Mouse (Mus musculus) liver, adult 2 months (tissue): ENCODE data around the gene Il17f. TPM values are rescaled to one million over a fixed set of nuclear protein-coding genes. Genes with fewer than 3 reads are reported as not detected.
A peak's percentile ranks its signal among the peaks of the same experiment; 100 is the strongest.

ENCODE experiments used
- DNase-seq: peaks from one replicate; pipeline ENCODE4 v3.0.0-alpha.2; 2011; ENCODE audit warnings: low read depth, low spot score; ENCODE audit errors: extremely low read depth
- H3K27ac ChIP-seq: fragments of 200-500 bp; replicated peaks from 2 replicates; pipeline ENCODE4 v1.5.1; 2012; ENCODE audit warnings: low read depth, mild to moderate bottlenecking, control low read depth, inconsistent platforms, low read length; ENCODE audit not compliant: insufficient read depth
- H3K27me3 ChIP-seq: fragments of 200-500 bp; 2 replicates; pipeline ENCODE4 v1.6.1; 2012; ENCODE audit warnings: mild to moderate bottlenecking, moderate library complexity, low read length, inconsistent platforms; ENCODE audit not compliant: control insufficient read depth, insufficient read depth
- H3K36me3 ChIP-seq: fragments of 200-500 bp; 2 replicates; pipeline ENCODE4 v1.6.1; 2012; ENCODE audit warnings: low read length, inconsistent platforms; ENCODE audit not compliant: control insufficient read depth, insufficient read depth
- H3K4me1 ChIP-seq: fragments of 200-500 bp; 2 replicates; pipeline ENCODE4 v1.6.1; 2011; ENCODE audit warnings: low read length; ENCODE audit not compliant: control insufficient read depth, insufficient read depth
- H3K4me3 ChIP-seq: fragments of 200-500 bp; 2 replicates; pipeline ENCODE4 v1.5.1; 2011; ENCODE audit warnings: low read depth, mild to moderate bottlenecking, control low read depth, low read length, moderate library complexity; ENCODE audit not compliant: insufficient read depth
- H3K79me2 ChIP-seq: fragments of 200-500 bp; 2 replicates; pipeline ENCODE4 v1.6.1; 2012; ENCODE audit warnings: inconsistent platforms, mild to moderate bottlenecking, low read length, moderate library complexity; ENCODE audit not compliant: control insufficient read depth, insufficient read depth
- H3K9ac ChIP-seq: fragments of 200-500 bp; 2 replicates; pipeline ENCODE4 v1.6.1; 2012; ENCODE audit warnings: low read depth, mild to moderate bottlenecking, control low read depth, inconsistent platforms, low read length
- CTCF ChIP-seq: fragments of 200-500 bp; IDR thresholded peaks from 2 replicates; pipeline ENCODE4 v1.5.1; 2011; ENCODE audit warnings: low read depth, low read length, control low read depth
- POLR2A ChIP-seq: fragments of 200-500 bp; IDR thresholded peaks from 2 replicates; pipeline ENCODE4 v1.6.1; 2011; ENCODE audit warnings: low read length, control low read depth; ENCODE audit not compliant: insufficient read depth; ENCODE audit errors: extremely low read depth
- WGBS: fragments of 180-500 bp; shearing (Covaris S2); methylation state at CpG from one replicate; pipeline ENCODE4 v1.1.7; 2018; 5-methylcytosine and 5-hydroxymethylcytosine counted together
- polyA plus RNA-seq: library from polyadenylated mRNA; depleted of rRNA; stranded (reverse); fragments of >200 nt; gene quantifications from 2 replicates; pipeline ENCODE4 v1.2.3, GENCODE M21; 2012
- total RNA-seq: library from RNA; depleted of rRNA; stranded (reverse); fragments of >200 nt; gene quantifications from 2 replicates; pipeline ENCODE4 v1.2.3, GENCODE M21; 2014

The Il17f gene
- total and polyA plus RNA-seq, 2 experiments, result not detected

DNA sequence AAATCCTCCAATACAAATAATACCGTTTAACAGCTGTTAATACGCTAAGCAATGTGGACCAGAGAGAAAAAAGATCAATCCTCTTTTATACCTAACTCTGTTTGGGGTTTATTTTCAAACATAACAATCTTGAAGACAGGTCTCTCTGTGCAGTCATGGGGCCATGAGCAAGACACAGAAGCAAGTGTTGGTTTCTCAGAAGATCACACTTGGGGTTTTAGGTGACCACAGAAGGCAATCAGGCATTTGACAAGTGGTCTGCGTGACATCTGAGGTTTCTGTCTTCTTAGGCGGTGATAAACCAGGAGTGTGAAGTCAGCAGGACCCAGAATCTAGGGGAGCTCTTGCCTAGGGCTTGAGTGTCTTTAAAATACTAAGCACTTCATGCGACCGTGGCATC is 23.9 kb downstream of the Il17f start:
- no peak overlapping the region for H3K9ac ChIP-seq
- no peaks in the 10 kb centered on the region for H3K36me3 ChIP-seq
- 79% methylated on average over 6 of the region's 6 CpGs for WGBS
- no peaks in the 10 kb centered on the region for H3K79me2 ChIP-seq
- no peak for DNase-seq
- H3K4me3 ChIP-seq, result no peak overlapping the region
- no peaks in the 10 kb centered on the region for H3K27me3 ChIP-seq
- no peak overlapping the region for H3K27ac ChIP-seq
- TF ChIP-seq CTCF, result no peak
- no peak for TF ChIP-seq POLR2A
- no peaks in the 10 kb centered on the region for H3K4me1 ChIP-seq

DNA sequence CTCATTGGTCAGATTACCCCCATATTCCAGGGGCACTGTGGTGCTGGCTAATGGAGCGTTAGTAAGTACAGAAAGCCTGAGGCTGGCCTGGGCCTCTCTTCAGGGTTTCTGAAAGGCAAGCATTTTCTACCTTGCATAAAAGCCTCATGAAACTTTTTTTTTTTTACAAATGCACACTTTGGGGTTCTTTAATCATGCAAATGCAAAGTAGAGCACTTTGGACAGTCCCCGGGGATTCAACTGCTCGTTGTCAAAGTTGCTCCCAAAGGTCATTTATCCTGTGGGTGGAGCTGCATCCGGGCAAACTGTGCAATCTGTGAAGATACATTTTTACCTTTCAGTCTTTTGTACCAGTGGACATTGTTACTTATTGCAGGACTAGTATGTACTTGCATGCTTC is 29.0 kb downstream of the Il17f start:
- TF ChIP-seq CTCF (no peak), POLR2A (no peak)
- no peak for DNase-seq
- Histone ChIP-seq H3K36me3 (no peaks in the 10 kb centered on the region), H3K27ac (no peak overlapping the region), H3K79me2 (no peaks in the 10 kb centered on the region), H3K4me3 (no peak overlapping the region), H3K4me1 (no peaks in the 10 kb centered on the region), H3K9ac (no peak overlapping the region), H3K27me3 (no peaks in the 10 kb centered on the region)
- 51% methylated on average over 4 of the region's 4 CpGs for WGBS

- DNase-seq, result peak; percentile 16
- TF ChIP-seq POLR2A (no peak), CTCF (no peak)
- 41% methylated on average over 5 of the region's 5 CpGs for WGBS
These were observed 30.1 kb downstream of the Il17f start for GRCm38 (mm10) chr1:20760331-20760730.

GRCm38 (mm10) chr1:20759799-20760198 is 30.6 kb downstream of the Il17f start:
- no peak overlapping the region for H3K9ac ChIP-seq
- no peaks in the 10 kb centered on the region for H3K36me3 ChIP-seq
- 85% methylated on average over 10 of the region's 10 CpGs for WGBS
- H3K4me3 ChIP-seq, result no peak overlapping the region
- no peaks in the 10 kb centered on the region for H3K79me2 ChIP-seq
- H3K27ac ChIP-seq, result no peak overlapping the region
- H3K4me1 ChIP-seq, result no peaks in the 10 kb centered on the region
- DNase-seq, result no peak
- no peaks in the 10 kb centered on the region for H3K27me3 ChIP-seq
- no peak for TF ChIP-seq POLR2A

More at GRCm38 (mm10) chr1:20760331-20760730, 30.1 kb downstream of the Il17f start:
- Histone ChIP-seq H3K4me3 (no peak overlapping the region), H3K27ac (no peak overlapping the region), H3K79me2 (no peaks in the 10 kb centered on the region), H3K36me3 (no peaks in the 10 kb centered on the region), H3K4me1 (no peaks in the 10 kb centered on the region), H3K27me3 (no peaks in the 10 kb centered on the region), H3K9ac (no peak overlapping the region)

- Histone ChIP-seq H3K9ac (no peak overlapping the region), H3K4me3 (no peak overlapping the region), H3K79me2 (no peaks in the 10 kb centered on the region), H3K27me3 (no peaks in the 10 kb centered on the region), H3K36me3 (no peaks in the 10 kb centered on the region), H3K4me1 (no peaks in the 10 kb centered on the region), H3K27ac (no peak overlapping the region)
- WGBS, result 61% methylated on average over 3 of the region's 3 CpGs
- no peak for TF ChIP-seq CTCF
- TF ChIP-seq POLR2A, result no peak
- DNase-seq, result peak; percentile 63
These were observed 32.8 kb downstream of the Il17f start for GRCm38 (mm10) chr1:20757586-20757985.

- no peaks in the 10 kb centered on the region for H3K27me3 ChIP-seq
- no peak for DNase-seq
- H3K4me1 ChIP-seq, result no peaks in the 10 kb centered on the region
- H3K27ac ChIP-seq, result no peak overlapping the region
- no peak overlapping the region for H3K9ac ChIP-seq
- H3K36me3 ChIP-seq, result no peaks in the 10 kb centered on the region
- WGBS, result 84% methylated on average over 10 of the region's 10 CpGs
- H3K79me2 ChIP-seq, result no peaks in the 10 kb centered on the region
- no peak overlapping the region for H3K4me3 ChIP-seq
- no peak for TF ChIP-seq CTCF
- no peak for TF ChIP-seq POLR2A
These were observed 36.0 kb downstream of the Il17f start for GRCm38 (mm10) chr1:20754439-20754838.
